Mouse (Mus musculus): ENCODE results near the gene Cnot1. TPM values are rescaled to one million over a fixed set of nuclear protein-coding genes. Genes with fewer than 3 reads are reported as not detected.

Cnot1 gene
- total and polyA plus RNA-seq, 3 experiments, result 52.4 to 193 (median 113) TPM

DNA sequence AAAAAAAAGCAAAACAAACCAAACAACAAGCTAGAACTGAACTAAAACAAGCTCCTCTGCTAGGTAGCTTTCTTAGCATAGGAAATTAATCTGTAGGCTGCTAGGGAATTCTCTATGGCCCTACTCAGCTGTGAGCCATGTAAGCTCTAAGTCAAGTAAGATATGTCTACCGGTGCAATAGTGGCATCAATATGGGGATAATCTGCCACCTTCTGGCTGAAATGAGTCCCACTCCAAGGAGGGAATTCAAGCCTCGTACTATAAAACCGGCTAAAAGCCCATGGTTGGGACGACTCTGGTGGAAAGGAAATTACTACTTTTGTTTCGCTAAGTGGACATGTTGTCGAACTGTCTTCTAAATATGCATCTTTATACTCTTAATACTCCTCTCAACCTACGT lies 68.7 kb downstream of the Cnot1 start:
- peak; percentile 10 for DNase-seq

DNA sequence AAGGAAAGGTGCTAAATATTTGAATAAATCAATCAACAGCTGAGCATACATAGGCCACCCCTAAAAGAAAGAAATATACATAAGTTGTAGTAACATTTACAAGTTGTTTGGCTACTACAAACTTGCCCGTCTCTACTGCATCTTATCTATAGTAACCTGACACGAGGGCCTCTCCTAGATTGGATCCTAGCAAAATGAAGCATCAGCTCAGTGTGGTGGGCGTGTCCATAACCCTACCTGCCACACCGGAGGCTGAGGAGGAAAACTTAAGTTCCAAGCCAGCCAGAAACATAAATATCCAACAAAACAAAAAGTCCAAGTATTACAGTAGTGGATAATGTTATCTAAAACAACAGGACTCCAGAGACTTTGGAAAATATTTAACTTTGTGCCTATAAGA lies 79.6 kb downstream of the Cnot1 start:
- DNase-seq, result no peak

DNA sequence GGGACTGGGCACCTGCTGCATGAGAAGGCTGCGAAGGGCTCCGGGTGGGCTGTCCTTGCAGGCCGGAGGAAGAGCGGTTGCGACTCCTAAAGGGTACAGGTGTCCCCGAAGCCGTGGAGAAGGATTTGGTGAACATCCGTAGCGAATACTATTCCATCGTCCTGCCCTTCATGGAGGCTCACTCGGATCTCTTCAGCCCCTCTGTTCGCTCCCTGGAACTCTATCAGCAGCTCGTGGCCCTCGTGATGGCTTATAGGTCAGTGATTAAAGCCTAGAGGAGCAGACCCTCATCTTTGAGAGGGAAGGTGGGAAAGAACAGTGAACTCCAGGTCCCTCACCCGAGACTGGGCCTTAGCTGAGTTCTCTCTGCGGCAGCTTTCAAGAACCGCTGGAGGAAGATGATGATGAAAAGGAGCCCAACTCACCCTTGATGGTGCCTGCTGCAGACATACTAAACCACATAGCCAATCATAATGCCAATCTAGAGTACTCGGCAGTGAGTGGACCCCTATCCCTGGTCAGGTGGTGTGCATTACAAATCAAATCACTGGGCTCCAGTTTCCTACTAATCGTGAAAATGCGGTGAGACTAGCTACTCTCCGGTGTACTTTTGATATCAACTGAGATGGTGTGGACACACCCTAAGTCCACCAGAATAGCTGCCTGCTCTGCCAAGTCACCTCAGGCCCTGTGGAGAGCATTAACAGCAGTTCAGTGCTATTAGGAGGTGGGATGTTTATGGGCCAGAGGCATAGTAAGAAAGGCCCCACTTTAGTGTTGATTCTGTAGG lies 90.5 kb downstream of the Cnot1 start:
- DNase-seq, result no peak

DNA sequence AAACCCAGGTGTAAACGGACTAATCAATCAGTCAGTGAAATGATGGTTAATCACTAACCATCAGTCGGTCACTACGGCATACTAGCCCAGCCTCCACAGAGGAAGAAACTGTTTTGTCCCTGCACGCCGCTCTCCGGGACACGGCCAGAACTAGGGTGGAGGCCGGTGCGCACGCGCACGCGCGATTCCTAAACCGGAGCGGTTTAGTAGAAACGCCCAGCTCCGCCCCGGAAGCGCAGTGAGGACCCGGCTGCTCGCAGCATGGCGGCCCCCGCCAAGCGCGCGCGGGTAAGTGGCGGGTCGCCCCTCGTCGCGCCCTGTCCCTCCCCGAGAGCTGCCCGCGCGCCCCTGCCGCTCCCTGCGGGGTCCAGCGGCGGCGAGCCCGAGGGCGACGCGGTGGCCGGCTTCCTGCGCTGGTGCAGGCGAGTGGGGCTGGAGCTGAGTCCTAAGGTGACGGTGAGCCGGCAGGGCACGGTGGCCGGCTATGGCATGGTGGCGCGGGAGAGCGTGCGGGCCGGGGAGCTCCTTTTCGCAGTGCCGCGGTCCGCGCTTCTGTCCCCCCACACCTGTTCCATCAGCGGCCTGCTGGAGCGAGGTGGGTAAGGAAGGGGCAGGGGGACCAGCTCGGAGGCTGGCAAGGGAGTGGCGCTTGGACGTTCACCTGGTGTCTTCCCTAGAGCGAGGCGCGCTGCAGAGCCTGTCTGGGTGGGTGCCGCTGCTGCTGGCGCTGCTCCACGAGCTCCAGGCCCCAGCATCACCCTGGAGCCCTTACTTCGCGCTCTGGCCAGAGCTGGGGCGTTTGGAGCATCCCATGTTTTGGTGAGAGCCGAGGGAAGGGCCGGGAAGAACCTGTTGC lies 91.4 kb downstream of the Cnot1 start, which contains the start of gene Setd6:
Gene Setd6 (plus strand): TSS at position 206 of the 856 bp plus-strand sequence.
- peak; percentile 94 for DNase-seq

DNA sequence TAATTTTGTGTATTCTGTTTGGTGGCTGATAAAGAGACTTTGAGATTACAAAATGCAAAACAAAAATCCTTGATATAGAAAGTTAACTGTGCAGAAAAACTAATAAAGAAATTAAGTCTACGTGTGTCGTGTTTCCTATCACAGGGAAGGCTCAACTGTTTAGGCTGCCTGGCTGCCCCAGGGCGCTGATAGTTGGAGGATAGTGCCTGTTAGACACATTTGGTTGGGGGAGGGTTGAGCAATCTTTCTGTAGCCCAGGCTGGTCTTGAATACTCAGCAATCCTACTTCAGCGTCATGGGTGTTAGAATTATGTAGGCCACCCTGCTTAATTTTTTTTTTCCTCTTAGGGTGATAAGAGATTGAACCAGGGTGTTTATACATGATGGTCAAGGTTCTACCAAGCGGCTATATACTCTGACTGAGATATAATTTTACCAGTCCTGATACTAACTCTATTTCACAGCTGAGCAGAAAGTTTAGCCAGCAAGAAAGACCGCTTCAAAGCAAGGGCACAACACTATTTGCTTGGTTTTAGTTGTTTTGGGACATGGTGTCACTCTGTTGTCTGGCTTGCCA lies 92.3 kb downstream of the Cnot1 start:
- no peak for DNase-seq

DNA sequence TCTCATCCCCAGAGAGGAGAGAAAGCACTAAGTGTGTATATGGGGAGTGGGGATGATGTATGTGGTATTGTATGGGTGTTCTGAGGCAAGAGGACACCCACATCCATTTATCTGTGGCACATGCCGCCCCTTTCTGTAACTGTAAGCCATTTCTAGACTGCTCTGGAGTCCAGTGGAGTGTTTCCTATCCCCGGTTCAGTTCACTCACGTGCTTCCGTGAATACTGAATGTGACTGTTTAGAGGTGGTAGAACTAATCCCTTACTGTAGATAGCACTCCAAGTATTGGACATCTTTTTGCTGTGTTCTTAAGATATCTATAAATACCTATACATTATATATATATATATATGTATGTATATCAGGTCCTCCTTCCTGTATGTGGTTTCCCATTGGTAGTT lies 92.9 kb downstream of the Cnot1 start:
- no peak for DNase-seq

DNA sequence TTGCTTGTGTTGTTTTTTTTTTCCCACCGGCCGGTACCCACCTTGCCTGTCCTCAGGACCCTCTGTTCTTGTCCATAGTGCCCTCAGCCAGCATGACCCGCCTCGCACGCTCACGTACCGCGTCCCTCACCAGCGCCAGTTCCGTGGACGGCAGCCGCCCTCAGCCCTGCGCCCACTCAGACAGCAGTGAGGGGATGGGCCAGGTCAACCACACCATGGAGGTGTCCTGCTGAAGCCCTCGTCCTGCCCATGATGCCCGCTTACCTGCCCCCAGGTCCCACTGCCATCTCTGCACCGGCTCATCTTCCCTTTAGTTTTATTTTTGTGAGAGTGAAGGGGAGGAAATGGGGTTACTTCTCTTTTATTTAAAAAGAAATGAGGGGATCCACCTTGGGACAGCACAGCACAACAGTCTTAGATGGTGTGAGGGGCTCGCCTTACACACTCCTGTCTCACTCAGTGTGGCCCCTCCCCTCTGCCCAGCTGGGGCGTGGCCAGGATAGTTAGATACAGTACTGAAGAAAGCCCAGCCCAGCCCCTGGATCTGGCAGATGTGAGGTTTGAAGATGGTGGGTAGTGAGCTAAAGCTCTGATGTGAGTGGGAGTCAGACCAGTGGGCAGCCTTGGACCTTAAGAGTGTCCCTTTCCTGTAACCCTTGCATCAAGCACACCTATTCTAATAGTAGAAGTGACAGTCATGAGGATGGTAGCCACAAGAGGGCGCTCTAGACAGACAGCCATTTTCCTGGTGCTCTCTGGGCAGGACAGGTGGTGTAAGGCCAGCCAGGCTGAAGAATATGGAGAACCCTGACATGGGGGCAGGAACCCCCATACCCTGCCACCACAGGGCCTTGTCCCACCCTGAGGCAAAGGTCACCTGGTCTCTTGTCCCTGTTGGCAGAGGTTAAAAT lies 93.9 kb downstream of the Cnot1 start:
- DNase-seq, result peak; percentile 72

DNA sequence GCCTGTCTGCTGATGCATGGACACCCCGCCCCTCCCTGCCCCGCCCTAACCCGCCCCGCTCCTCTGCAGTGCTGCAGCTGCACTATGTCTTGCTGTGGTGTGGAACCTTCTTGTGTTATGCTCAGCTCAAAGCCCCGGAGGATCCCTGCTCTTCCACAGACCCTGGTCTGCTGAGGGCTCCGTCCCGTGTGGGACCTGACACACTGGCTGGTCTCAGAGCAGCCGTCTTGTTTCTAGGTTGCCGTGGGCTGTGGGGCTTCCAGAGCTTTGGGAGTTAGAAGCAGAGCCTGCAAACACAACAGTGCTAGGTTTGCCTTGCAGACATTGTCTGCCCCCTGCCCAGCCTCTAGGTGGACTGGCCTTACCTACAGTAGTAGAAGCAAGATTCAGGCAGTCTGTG lies 94.9 kb downstream of the Cnot1 start:
- DNase-seq, result no peak

DNA sequence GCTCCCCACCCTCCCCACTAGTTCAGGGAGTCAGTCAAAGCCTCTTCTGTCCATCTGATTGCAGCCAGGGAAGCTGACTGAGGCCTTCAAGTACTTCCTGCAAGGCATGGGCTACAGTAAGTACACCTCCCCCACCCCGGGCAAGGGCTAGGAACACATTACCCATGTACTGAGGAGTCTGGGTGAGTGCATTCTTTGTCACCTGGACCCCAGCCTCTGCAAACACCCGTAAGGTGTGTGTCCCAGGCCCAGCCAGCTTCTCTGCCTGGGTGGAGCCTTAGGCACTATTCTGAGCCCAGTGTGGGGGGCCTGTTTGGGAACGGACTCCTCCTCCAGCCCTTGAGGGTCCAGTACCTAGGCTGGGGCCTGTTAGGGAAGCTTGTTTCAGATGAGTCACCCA lies 96.2 kb downstream of the Cnot1 start:
- no peak for DNase-seq

DNA sequence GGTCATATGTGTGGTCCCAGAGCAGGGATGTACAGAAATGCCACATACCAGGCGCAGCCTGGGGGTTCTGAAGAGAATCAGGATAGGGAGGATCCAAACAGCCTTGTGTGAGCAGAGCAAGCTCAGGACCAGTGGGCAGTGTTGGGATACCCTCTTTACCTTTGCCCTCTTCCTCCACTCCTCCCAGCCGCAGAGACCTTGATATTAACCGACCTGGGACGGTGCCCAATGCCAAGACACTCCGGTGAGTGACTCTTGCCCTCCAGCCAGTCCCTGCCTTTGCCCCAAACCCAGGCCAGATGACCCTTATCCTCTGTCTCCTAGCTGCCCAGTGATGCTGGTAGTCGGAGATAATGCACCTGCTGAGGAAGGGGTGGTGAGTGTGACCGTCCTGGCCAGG lies 97.7 kb downstream of the Cnot1 start:
- DNase-seq, result no peak

DNA sequence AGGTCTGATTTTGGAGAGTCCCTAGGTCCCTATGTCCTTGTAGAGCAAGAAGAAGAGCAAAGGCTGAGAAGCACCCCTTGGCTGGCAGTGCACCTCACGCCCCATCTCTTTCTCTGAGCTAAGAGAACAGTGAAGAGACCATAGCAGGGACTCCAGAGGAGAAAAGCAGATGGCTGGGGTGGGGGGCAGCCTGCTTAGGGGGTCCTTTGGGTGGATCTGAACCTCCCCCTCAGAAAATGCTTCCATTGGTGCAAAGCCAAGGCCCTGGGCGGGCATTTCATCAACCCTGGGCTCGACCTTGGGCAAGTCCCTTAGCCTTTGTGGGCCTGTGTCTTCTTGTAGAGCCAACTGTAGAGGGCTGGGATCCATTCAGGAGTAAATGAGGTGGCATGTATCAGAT lies 102.7 kb downstream of the Cnot1 start:
- DNase-seq, result no peak

DNA sequence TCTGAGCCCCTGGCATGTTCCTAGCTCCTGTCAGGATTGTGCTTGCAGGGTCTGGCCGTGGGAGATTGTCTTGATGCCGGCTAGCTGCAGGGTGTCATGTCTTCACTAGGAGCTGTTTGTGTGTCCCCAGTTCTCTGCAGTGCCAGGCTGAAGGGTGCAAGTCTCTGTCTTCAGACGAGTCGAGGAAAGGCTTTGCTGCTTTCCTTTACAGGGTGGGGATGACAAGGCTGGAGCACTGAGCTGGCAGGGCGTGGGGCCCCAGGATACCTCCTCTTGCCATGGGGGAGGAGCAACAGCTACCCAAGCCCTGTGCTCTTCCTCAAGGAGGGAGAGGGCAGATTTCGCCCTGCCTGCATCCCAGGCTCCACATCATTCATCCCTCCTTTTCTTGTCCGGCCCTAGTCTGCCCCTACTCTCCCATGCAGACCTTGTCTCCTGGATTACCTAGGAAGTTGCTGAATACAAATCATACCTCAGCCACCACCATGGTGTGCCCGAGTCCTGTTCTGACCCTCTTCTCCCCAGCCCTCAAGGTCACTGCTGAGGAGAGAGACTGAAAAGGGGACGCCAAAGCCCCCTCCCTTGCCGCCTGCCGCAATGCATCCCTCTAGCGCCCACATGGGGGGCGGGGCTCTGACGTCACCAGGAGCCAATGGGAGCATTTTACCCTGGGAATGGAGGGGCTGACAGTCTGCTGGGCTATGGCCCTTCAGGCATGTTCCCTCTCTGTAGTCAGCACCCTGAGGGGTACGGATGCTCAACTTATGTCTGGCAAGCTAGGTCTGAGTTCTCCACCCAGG lies 103.6 kb downstream of the Cnot1 start:
- DNase-seq, result no peak

DNA sequence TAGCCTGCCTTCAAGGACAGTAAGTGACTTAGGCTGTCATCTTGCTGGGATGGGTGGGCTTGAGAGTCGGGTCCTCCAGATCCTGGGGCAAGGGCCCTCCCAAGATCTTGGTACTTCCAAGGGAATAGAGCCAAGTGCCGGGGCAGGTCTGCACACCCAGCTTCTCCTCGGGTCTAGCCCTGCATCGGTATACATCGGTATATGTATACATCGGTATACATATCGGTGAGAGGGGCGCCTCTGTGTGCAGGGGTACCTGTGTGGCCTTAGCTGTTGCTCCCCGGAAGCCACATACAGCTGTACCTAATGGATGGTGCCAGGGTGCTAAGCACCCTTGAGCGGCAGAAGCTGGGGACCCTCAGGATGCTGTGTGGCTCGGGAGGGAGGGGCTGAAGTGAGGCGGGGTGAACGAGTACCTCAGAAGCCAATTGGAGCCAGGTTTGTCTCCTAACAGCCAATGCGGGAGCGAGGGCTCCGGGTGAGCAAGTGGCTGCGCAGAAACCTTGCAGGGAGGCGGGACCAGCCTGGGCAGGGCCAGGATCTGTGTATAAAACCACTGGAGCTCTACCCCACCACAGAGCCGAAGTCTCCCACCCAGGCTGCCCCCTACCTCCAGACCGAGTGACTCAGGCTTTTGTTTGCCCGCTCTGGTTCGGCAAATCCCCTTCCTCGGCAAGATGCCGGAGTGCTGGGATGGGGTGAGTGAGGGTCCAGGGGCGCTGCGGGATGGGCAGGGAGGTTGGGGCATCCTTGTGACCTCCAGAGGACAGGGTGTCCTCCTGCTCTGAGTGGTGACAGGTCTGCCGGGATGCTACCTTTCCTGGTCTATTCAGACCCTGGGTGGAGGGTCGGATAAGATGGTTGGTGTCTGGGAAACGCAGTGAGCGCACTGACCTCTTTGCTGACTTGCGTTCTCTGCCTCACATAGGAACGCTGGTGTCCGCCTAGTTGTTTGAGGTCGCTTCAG lies 104.5 kb downstream of the Cnot1 start:
- peak; percentile 82 for DNase-seq

DNA sequence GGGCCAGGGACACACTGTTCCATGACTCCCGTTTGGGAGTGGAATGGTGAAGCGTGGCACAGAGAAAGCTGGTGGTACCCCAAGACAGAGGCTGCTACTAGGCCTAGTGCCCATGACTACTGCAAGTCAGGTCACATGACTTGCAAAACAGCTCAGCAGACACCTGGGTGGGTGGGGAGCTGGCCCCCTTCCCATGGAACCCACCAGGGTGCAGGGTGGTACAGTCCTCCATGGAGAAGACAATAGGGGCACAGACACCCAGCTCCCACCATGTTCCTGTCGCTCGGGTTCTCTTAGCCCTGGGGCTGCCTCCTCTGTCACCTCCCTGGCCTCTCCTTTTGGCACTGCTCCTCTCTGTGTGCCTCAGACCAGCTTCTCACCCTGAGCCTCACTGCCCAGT lies 105.5 kb downstream of the Cnot1 start:
- DNase-seq, result no peak

DNA sequence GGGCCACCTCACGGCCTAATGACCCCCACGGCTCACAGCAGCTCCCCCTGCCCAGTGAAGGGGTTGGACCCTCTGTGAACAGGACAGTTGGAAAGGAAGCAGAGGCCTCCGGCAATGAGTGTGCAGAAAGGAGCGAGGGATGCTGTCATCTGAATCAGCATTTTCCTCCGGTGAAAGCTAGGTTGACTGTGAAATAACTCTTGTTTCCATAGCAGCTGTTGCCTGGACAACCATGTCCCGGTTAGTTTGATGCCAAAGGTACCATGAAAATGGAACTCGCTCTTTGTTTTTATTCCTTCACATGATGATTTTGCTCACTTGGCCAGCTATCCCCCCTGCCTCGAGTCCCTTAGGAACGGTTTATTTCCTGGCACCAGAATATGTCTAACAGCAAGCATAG lies 107.0 kb downstream of the Cnot1 start:
- no peak for DNase-seq

DNA sequence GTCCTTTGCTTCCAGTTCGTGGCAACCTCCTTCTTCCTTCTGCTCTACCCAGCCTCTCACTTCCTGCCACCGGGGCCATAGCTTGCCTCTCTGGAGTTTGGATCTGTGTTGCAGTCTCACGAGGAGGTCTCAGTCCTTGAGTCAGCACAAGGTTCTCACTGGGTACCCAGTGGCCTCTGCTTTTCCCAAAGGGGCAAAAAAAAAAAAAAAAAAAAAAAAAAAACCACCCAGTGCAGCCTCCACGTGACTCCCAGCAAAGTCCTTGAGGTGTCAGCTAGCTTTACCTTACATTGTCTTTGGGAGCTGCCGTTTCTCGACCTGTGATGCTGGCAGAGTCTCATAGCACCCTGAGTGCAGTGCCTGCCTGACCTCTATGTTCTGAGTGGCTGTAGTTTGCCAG lies 109.1 kb downstream of the Cnot1 start:
- no peak for DNase-seq

DNA sequence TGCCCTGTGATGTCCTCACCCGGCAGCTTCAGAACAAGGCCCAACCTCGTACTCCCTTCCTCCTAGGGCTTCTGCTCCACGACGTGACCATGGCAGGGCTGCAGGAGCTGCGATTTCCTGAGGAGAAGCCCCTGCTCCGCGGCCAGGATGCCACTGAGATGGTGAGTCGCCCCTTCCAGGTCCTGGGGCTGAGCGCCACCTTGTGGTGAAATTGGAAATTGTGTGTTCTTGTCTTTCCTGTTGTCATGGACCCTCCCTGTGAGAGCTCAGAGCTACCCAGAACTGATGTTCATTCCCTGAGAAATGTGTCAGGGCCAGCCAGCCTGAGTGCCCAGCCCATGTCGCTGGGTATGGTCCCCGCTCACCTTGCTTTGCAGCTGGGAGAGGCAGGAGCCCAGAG lies 110.1 kb downstream of the Cnot1 start:
- peak; percentile 74 for DNase-seq

DNA sequence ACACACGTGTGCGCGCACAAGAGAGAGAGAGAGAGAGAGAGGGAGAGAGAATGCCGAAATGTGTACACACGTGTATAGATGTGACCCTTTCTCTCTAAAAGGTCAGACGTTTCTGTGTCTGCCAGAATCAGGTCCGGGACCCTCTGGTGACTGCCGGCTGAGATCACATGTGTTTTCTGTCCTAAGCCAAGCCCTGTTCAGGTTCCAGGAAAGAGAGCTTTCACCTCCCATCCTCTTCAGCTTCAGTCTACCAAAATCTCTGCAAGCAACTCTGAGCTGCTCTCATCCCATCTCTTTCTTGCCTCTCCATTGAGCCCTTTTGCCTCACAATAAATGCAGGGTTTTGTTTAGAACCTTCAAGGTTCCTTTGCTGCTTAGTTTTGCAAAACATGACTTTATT lies 110.6 kb downstream of the Cnot1 start:
- no peak for DNase-seq

DNA sequence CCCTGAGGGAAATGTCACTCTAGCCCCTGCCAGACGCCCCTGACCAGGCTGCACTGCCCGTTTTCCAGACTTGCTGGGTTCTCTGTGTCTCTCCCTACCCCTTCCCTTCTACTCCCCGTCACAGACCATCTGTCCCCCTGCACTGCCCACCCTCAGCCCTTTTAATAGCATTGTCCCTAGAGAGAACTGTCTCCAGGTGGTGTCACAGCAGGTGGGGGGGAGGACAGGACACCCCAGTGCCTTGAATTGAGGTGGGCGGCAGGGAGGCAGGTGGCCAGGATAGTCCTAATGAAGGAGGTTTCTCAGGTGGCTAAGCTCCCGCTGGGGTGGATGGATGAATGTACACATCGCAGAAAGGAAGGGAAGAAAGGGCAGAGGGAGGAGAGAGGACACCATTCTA lies 112.6 kb downstream of the Cnot1 start:
- no peak for DNase-seq
